Mouse (Mus musculus) ES-E14 (cell line): ENCODE data around the gene Mga. TPM values are rescaled to one million over a fixed set of nuclear protein-coding genes. Genes with fewer than 3 reads are reported as not detected.

ENCODE experiments used
- DNase-seq: peaks from one replicate; pipeline ENCODE4 v3.0.0-alpha.2; 2013; ENCODE audit warnings: low read depth, low spot score
- H3K27ac ChIP-seq: 2 replicates; pipeline ENCODE4 v1.5.1; 2012; ENCODE audit warnings: low read depth, mild to moderate bottlenecking, low read length, moderate library complexity, mixed read lengths; ENCODE audit not compliant: poor library complexity, insufficient read depth, severe bottlenecking
- H3K36me3 ChIP-seq: 2 replicates; pipeline ENCODE4 v1.6.1; 2012; ENCODE audit warnings: mild to moderate bottlenecking, low read length, moderate library complexity, mixed read lengths; ENCODE audit not compliant: control insufficient read depth, poor library complexity, insufficient read depth, severe bottlenecking
- H3K4me1 ChIP-seq, 2 experiments: fragments of 150-350 bp in 1 of 2; sonication (generic) in 1 of 2; 2 replicates each; pipeline ENCODE4 v1.6.1; 2012; ENCODE audit warnings: low read length in 2 of 2, mild to moderate bottlenecking in 1 of 2, mixed read lengths in 1 of 2; ENCODE audit not compliant: control insufficient read depth in 2 of 2, insufficient read depth in 2 of 2, poor library complexity in 1 of 2
- H3K4me3 ChIP-seq, 2 experiments: fragments of 150-350 bp in 1 of 2; sonication (generic) in 1 of 2; 2 replicates each; pipeline ENCODE4 v1.5.1; 2012; ENCODE audit warnings: low read length in 2 of 2, low read depth in 1 of 2, mild to moderate bottlenecking in 1 of 2, mixed read lengths in 1 of 2; ENCODE audit not compliant: insufficient read depth in 1 of 2, poor library complexity in 1 of 2, severe bottlenecking in 1 of 2
- H3K9ac ChIP-seq: 2 replicates; pipeline ENCODE4 v1.6.1; 2012; ENCODE audit warnings: low read depth, mild to moderate bottlenecking, low read length, mixed read lengths; ENCODE audit not compliant: poor library complexity, insufficient read depth, severe bottlenecking
- H3K9me3 ChIP-seq: fragments of 150-350 bp; sonication (generic); 2 replicates; pipeline ENCODE4 v1.6.1; 2012; ENCODE audit warnings: low read depth, mild to moderate bottlenecking, low read length; ENCODE audit not compliant: control insufficient read depth, insufficient read depth
- CHD2 ChIP-seq: IDR thresholded peaks from 2 replicates; pipeline ENCODE4 v1.6.1; 2014; ENCODE audit warnings: mild to moderate bottlenecking, low read depth, low read length, inconsistent platforms
- HCFC1 ChIP-seq: IDR thresholded peaks from 2 replicates; pipeline ENCODE4 v1.6.1; 2012; ENCODE audit warnings: low read length, inconsistent platforms, borderline replicate concordance; ENCODE audit not compliant: insufficient read depth
- MAFK ChIP-seq: IDR thresholded peaks from 2 replicates; pipeline ENCODE4 v1.6.1; 2014; ENCODE audit warnings: mild to moderate bottlenecking, low read depth, low read length, inconsistent platforms; ENCODE audit not compliant: insufficient read depth
- ZC3H11A ChIP-seq: IDR thresholded peaks from 2 replicates; pipeline ENCODE4 v1.6.1; 2012; ENCODE audit warnings: low read depth, mild to moderate bottlenecking, inconsistent platforms, low read length, borderline replicate concordance
- ZNF384 ChIP-seq: IDR thresholded peaks from 2 replicates; pipeline ENCODE4 v1.6.1; 2012; ENCODE audit warnings: low read depth, low read length, inconsistent platforms
- in situ Hi-C, 2 experiments: fragments of 600-800 bp; cut with MboI; formaldehyde crosslinking; loops; one replicate each; pipeline ENCODE4 v1.15.1; 2025; ENCODE audit warnings: low sequenced_read_pairs in 2 of 2, inconsistent platforms in 1 of 2; ENCODE audit not compliant: unreplicated experiment in 2 of 2
- total RNA-seq: library from RNA; depleted of rRNA; stranded (reverse); fragments of 300-350 nt; gene quantifications from 2 replicates; pipeline ENCODE4 v1.2.3, GENCODE M21; 2012; rRNA removed

Mga gene
- total RNA-seq, 1 experiment: 142 TPM

- TF ChIP-seq HCFC1 (no peak), ZC3H11A (no peak), MAFK (no peak), CHD2 (no peak), ZNF384 (no peak)
- Histone ChIP-seq H3K4me3 (no peak overlapping the region), H3K9me3 (no peaks in the 10 kb centered on the region), H3K27ac (no peak overlapping the region), H3K4me1 (no peaks in the 10 kb centered on the region), H3K9ac (no peak overlapping the region), H3K36me3 (no peaks in the 10 kb centered on the region)
- DNase-seq: no peak
- in situ Hi-C loops: no loop called here
Observed at GRCm38 (mm10) chr2:120012924-120013323, 115.9 kb downstream of the Mga start.

- no peak for TF ChIP-seq MAFK
- no peak for TF ChIP-seq HCFC1
- no peak for TF ChIP-seq ZC3H11A
- TF ChIP-seq CHD2: no peak
- no peak for TF ChIP-seq ZNF384
- no peak for DNase-seq
- Histone ChIP-seq H3K9ac (no peak overlapping the region), H3K9me3 (no peaks in the 10 kb centered on the region), H3K36me3 (no peaks in the 10 kb centered on the region), H3K27ac (no peak overlapping the region), H3K4me3 (no peak overlapping the region), H3K4me1 (no peaks in the 10 kb centered on the region)
- in situ Hi-C loops: no loop called here
Observed at GRCm38 (mm10) chr2:120013831-120014486, 116.9 kb downstream of the Mga start.

- Histone ChIP-seq H3K9me3 (no peaks in the 10 kb centered on the region), H3K4me1 (no peaks in the 10 kb centered on the region), H3K27ac (no peak overlapping the region), H3K36me3 (no peaks in the 10 kb centered on the region; the same call in 1 of the 2 replicates), H3K4me3 (no peak overlapping the region), H3K9ac (no peak overlapping the region)
- no peak for DNase-seq
- in situ Hi-C loops: no loop called here
- TF ChIP-seq CHD2 (no peak), HCFC1 (no peak), MAFK (no peak), ZC3H11A (no peak), ZNF384 (no peak)
Observed at GRCm38 (mm10) chr2:120015882-120016281, 118.9 kb downstream of the Mga start.

GRCm38 (mm10) chr2:120017599-120017998 is 120.6 kb downstream of the Mga start:
- Histone ChIP-seq H3K27ac (no peak overlapping the region), H3K4me1 (no peaks in the 10 kb centered on the region), H3K9ac (no peak overlapping the region), H3K36me3 (peaks cover 3% of the 10 kb centered on the region; the same call in 1 of the 2 replicates), H3K4me3 (no peak overlapping the region), H3K9me3 (no peaks in the 10 kb centered on the region)
- in situ Hi-C loops: no loop called here
- no peak for TF ChIP-seq ZNF384
- no peak for TF ChIP-seq MAFK
- no peak for TF ChIP-seq ZC3H11A
- TF ChIP-seq HCFC1: no peak
- TF ChIP-seq CHD2: no peak
- DNase-seq: no peak

Other genes starting within 250 kb of the Mga start
- 14.4 and 18.6 TPM in 2 replicates for gene Ndufaf1, start 234.4 kb upstream of the Mga start, total RNA-seq
- 10.3 and 12.1 TPM in 2 replicates for gene Rtf1, start 222.2 kb upstream of the Mga start, total RNA-seq
- 9.2 and 16.4 TPM in 2 replicates for gene Itpka, start 154.9 kb upstream of the Mga start, total RNA-seq
- 0.85 and 2.8 TPM in 2 replicates for gene Ltk, start 136.8 kb upstream of the Mga start, total RNA-seq
- 46.6 and 81.9 TPM in 2 replicates for gene Rpap1, start 109.7 kb upstream of the Mga start, total RNA-seq
- gene Tyro3, start 99.5 kb upstream of the Mga start, total RNA-seq: 66.2 and 127 TPM in 2 replicates
- gene Mapkbp1, start 75.5 kb downstream of the Mga start, total RNA-seq: 7.0 and 10.3 TPM in 2 replicates
- gene Jmjd7, start 130.3 kb downstream of the Mga start, total RNA-seq: 7.2 and 12.6 TPM in 2 replicates
- gene Gm28042, start 130.3 kb downstream of the Mga start, total RNA-seq: 2.9 and 7.3 TPM in 2 replicates
- gene Pla2g4b, start 136.2 kb downstream of the Mga start, total RNA-seq: 2.7 and 6.3 TPM in 2 replicates